Mouse (Mus musculus) intestine, postnatal 0 days (tissue): Measurements from ENCODE around the gene Cabin1. TPM values are rescaled to one million over a fixed set of nuclear protein-coding genes. Genes with fewer than 3 reads are reported as not detected.

Source experiments
- ATAC-seq: fragments of 200-750 bp; cut with Nextera tagmentation; 2 replicates; pipeline ENCODE4 v1.8.0; 2017; ENCODE audit warnings: mild to moderate bottlenecking, moderate TSS enrichment, moderate library complexity
- H3K27ac ChIP-seq: fragments of 300-500 bp; sonication (generic); 2 replicates; pipeline ENCODE4 v1.5.1; 2014; ENCODE audit warnings: mild to moderate bottlenecking, low read depth, low read length, moderate library complexity
- H3K27me3 ChIP-seq: fragments of 300-500 bp; sonication (generic); replicated peaks from 2 replicates; pipeline ENCODE4 v1.6.1; 2014; ENCODE audit warnings: low read length, mixed read lengths; ENCODE audit not compliant: control insufficient read depth, insufficient read depth
- H3K36me3 ChIP-seq: fragments of 300-500 bp; sonication (generic); 2 replicates; pipeline ENCODE4 v1.6.1; 2014; ENCODE audit warnings: mild to moderate bottlenecking, moderate library complexity; ENCODE audit not compliant: control insufficient read depth, insufficient read depth
- H3K4me1 ChIP-seq: fragments of 300-500 bp; sonication (generic); replicated peaks from 2 replicates; pipeline ENCODE4 v1.6.1; 2014; ENCODE audit warnings: antibody characterized with exemption, low read length, mixed read lengths; ENCODE audit not compliant: control insufficient read depth, insufficient read depth
- H3K4me2 ChIP-seq: fragments of 300-500 bp; sonication (generic); replicated peaks from 2 replicates; pipeline ENCODE4 v1.6.1; 2014; ENCODE audit warnings: low read depth, mild to moderate bottlenecking, moderate library complexity
- H3K4me3 ChIP-seq: fragments of 300-500 bp; sonication (generic); 2 replicates; pipeline ENCODE4 v1.5.1; 2014; ENCODE audit warnings: low read depth, low read length
- H3K9ac ChIP-seq: fragments of 300-500 bp; sonication (generic); 2 replicates; pipeline ENCODE4 v1.6.1; 2014; ENCODE audit warnings: mild to moderate bottlenecking, low read depth, low read length
- H3K9me3 ChIP-seq: fragments of 300-500 bp; sonication (generic); 2 replicates; pipeline ENCODE4 v1.6.1; 2016; ENCODE audit warnings: mixed run types; ENCODE audit not compliant: control insufficient read depth
- CTCF ChIP-seq: sonication (generic); IDR thresholded peaks from 2 replicates; pipeline ENCODE4 v1.5.1; 2016; ENCODE audit warnings: low read depth, mild to moderate bottlenecking, control low read depth, antibody characterized with exemption, moderate library complexity
- WGBS: fragments of 180-500 bp; shearing (Covaris S2); extraction: QIAGEN DNeasy Blood & Tissue Kit; methylation state at CpG from one replicate; pipeline ENCODE4 v1.1.7; 2014; 5-methylcytosine and 5-hydroxymethylcytosine counted together
- polyA plus RNA-seq: library from polyadenylated mRNA; unstranded; fragments of >200 nt; fragmentation: Nextera tagmentation; extraction: Ambion mirVana; gene quantifications from 2 replicates; pipeline ENCODE4 v1.2.1, GENCODE M21; 2015

Cabin1 gene
- polyA plus RNA-seq, 1 experiment from 2014 or later: 14.1 TPM

DNA sequence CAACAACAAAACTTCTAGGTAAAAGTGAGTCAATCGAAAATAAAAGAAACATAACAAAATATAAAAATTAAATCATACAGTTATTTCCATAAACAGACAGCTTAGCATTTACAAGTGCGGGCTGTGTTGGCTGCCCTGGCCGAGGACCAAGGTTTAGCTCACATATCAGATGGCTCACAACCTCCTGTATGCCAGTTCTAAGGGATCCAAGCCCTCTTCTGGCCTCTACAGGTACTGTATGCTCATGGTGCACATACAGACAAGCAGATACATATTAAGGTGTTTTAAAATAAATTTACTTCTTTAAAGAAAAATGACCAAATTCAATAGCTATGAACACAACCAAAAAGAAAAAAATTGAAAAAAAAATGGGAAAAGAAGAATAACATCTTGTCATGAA lies 3.8 kb downstream of the Cabin1 start:
- no peak overlapping the region for H3K27ac ChIP-seq
- peak; percentile 26; the same call in 1 of the 2 replicates for TF ChIP-seq CTCF
- 100% methylated on average over 3 of the region's 3 CpGs for WGBS
- no peak overlapping the region for H3K4me3 ChIP-seq
- no peak overlapping the region for H3K9ac ChIP-seq
- no peaks in the 10 kb centered on the region for H3K9me3 ChIP-seq
- peaks cover 12% of the 10 kb centered on the region for H3K36me3 ChIP-seq
- H3K4me1 ChIP-seq: no peaks in the 10 kb centered on the region
- no peaks in the 10 kb centered on the region for H3K27me3 ChIP-seq
- ATAC-seq: no peak
- H3K4me2 ChIP-seq: no peak overlapping the region

DNA sequence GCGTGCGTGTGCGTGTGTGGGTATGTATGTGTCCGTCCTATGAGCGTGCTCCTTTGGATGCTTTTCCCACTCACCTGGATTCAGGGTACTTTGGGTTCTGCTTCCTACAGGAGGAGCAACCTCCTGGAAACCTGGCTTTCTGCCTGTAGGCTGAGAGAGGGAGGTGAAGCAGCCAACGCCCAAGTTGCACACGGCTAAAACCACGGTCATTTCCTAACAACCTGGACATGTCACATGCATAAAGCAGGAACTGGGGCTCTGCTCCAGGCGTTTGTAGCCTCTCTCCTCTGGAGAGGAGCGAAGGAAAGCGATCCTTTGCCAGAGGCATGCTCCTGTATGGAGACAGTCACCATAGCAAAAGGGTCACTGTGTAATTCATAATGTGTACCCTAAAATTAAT lies 7.4 kb downstream of the Cabin1 start:
- TF ChIP-seq CTCF: no peak
- Histone ChIP-seq H3K4me3 (no peak overlapping the region), H3K9ac (no peak overlapping the region), H3K4me1 (no peaks in the 10 kb centered on the region), H3K27ac (no peak overlapping the region), H3K27me3 (no peaks in the 10 kb centered on the region), H3K9me3 (no peaks in the 10 kb centered on the region), H3K4me2 (no peak overlapping the region), H3K36me3 (peaks cover 44% of the 10 kb centered on the region)
- WGBS: 87% methylated on average over 11 of the region's 11 CpGs
- ATAC-seq: no peak

DNA sequence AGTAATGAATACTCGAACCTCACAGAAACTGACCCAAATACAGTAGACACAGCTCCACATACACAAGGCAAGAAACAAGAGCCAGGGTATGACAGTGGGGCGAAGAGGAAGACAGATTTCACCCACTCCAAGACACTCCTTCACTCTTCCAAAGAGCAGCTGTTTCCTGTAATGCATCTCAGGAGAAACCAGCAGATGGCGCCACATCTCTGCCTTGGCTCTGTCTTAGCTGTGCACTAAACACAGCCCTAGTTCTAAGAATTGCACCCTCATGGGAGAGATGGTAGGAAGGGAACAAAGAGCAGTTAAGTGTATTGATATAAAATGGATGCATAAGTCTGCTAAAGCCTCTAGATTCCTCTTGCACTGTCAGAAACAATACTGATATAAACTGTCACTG lies 20.1 kb downstream of the Cabin1 start:
- no peak overlapping the region for H3K4me2 ChIP-seq
- peak; percentile 75 for ATAC-seq
- H3K4me1 ChIP-seq: no peaks in the 10 kb centered on the region
- H3K9ac ChIP-seq: no peak overlapping the region
- peak; percentile 99 for TF ChIP-seq CTCF
- no peak overlapping the region for H3K4me3 ChIP-seq
- no peaks in the 10 kb centered on the region for H3K27me3 ChIP-seq
- no peaks in the 10 kb centered on the region for H3K9me3 ChIP-seq
- WGBS: 49% methylated on average over 3 of the region's 3 CpGs
- peaks cover 81% of the 10 kb centered on the region for H3K36me3 ChIP-seq
- no peak overlapping the region for H3K27ac ChIP-seq

DNA sequence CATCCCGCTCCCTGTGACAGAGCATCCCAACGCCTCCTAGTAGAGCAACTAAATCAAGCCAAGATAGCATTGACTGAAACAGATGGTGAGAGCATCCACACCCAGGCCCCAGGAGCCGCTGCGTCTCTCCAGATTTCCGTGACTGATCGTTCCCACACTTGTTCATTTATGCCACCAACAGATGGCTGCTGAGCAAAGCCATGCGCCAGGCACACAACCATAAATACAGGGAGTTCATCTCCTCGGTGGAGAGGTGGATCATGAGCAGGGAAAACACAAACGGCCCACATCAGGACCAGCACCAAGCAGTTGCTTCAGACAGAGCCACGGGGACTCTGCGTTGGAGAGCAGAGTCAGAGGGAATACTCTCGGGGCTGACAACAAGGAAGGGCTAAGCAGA lies 20.8 kb downstream of the Cabin1 start:
- Histone ChIP-seq H3K9me3 (no peaks in the 10 kb centered on the region), H3K27ac (no peak overlapping the region), H3K4me2 (no peak overlapping the region), H3K4me3 (no peak overlapping the region), H3K27me3 (no peaks in the 10 kb centered on the region), H3K4me1 (no peaks in the 10 kb centered on the region), H3K9ac (no peak overlapping the region), H3K36me3 (peaks cover 82% of the 10 kb centered on the region)
- no peak for ATAC-seq
- TF ChIP-seq CTCF: no peak
- WGBS: 90% methylated on average over 12 of the region's 12 CpGs

DNA sequence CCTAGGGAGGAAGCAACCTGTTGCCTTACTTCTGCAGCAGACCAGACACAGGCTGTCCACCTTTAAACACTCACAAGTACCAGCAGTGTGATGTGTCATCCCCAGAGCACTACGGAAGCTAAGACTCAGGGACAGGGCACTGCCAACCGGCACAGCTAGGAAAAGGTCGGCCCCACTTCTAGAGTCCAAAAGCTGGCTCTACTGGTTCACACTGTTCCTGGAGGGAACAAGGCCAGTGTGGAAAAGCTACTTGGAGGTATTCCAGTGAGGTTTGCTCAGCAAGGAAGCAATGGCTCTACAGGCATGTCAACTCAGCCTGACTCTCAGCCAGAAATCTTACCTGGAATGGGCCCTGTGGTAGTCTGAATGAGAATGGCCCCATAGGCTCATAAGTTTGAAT lies 23.3 kb downstream of the Cabin1 start:
- H3K27ac ChIP-seq: no peak overlapping the region
- no peak for ATAC-seq
- H3K4me3 ChIP-seq: no peak overlapping the region
- H3K36me3 ChIP-seq: peaks cover 77% of the 10 kb centered on the region
- no peak for TF ChIP-seq CTCF
- WGBS: 95% methylated on average over 3 of the region's 3 CpGs
- no peak overlapping the region for H3K4me2 ChIP-seq
- H3K9me3 ChIP-seq: no peaks in the 10 kb centered on the region
- H3K27me3 ChIP-seq: no peaks in the 10 kb centered on the region
- no peak overlapping the region for H3K9ac ChIP-seq
- H3K4me1 ChIP-seq: no peaks in the 10 kb centered on the region

DNA sequence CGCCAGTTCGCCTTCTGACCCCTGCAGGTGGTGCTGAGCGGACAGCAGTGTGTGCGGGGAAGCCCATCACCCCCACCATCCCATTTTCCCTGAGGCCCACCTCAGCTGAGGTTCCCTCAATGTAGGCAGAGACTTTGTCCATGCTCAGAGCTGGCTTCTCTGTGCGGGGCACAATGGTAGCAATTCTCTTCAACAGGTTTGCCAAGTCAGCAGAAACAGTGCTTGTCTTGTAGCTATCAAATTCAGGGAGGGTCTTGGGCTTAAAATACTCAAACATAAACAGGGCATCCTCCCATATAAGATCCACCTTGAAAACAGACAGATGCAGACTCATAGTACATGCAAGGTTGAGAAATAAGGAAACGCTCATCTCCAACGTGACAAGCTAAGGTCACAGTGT lies 38.7 kb downstream of the Cabin1 start:
- no peaks in the 10 kb centered on the region for H3K9me3 ChIP-seq
- H3K27ac ChIP-seq: no peak overlapping the region
- no peak overlapping the region for H3K4me2 ChIP-seq
- no peaks in the 10 kb centered on the region for H3K27me3 ChIP-seq
- H3K4me3 ChIP-seq: no peak overlapping the region
- H3K9ac ChIP-seq: no peak overlapping the region
- no peaks in the 10 kb centered on the region for H3K4me1 ChIP-seq
- no peak for ATAC-seq
- WGBS: 90% methylated on average over 7 of the region's 7 CpGs
- TF ChIP-seq CTCF: no peak
- H3K36me3 ChIP-seq: peaks cover 84% of the 10 kb centered on the region

DNA sequence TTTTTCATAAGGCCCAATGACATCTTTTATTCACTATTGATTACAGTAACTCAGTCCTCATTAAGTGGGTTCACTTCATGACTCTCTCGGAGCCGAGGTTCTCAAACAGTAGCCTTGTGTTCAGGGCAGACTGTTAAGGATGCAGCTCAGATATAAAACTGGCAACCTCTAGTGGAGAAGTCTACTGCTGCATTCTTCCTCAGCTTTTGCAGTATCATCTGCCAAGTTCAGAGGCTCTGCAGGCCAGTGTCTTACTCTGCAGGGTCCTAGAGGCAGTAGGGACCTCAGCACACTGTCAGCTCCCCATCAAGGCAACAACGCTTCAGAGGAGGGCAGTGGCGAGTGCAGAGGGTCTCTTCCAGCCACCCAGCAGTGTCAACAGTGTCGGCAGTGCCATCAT lies 43.9 kb downstream of the Cabin1 start:
- Histone ChIP-seq H3K27me3 (no peaks in the 10 kb centered on the region), H3K4me2 (no peak overlapping the region), H3K9ac (peak overlapping the region; percentile 11; the same call in 1 of the 2 replicates), H3K4me3 (no peak overlapping the region), H3K4me1 (no peaks in the 10 kb centered on the region), H3K36me3 (peaks cover 85% of the 10 kb centered on the region), H3K27ac (no peak overlapping the region), H3K9me3 (no peaks in the 10 kb centered on the region)
- TF ChIP-seq CTCF: peak; percentile 40
- ATAC-seq: no peak
- WGBS: 80% methylated on average over 5 of the region's 5 CpGs
